Mouse (Mus musculus) G1E-ER4 (cell line): Measurements from ENCODE around the gene Itpkc. TPM values are rescaled to one million over a fixed set of nuclear protein-coding genes. Genes with fewer than 3 reads are reported as not detected.

Experiments used
- GATA1 ChIP-seq: IDR thresholded peaks from one replicate; pipeline ENCODE4 v1.8.0; 2012; ENCODE audit warnings: low read length, inconsistent platforms
- polyA plus RNA-seq: library from polyadenylated mRNA; stranded (reverse); fragments of >175 nt; gene quantifications from 2 replicates; pipeline ENCODE4 v1.2.3, GENCODE M21; 2012

The Itpkc gene
- polyA plus RNA-seq, 1 experiment: 5.7 TPM

DNA sequence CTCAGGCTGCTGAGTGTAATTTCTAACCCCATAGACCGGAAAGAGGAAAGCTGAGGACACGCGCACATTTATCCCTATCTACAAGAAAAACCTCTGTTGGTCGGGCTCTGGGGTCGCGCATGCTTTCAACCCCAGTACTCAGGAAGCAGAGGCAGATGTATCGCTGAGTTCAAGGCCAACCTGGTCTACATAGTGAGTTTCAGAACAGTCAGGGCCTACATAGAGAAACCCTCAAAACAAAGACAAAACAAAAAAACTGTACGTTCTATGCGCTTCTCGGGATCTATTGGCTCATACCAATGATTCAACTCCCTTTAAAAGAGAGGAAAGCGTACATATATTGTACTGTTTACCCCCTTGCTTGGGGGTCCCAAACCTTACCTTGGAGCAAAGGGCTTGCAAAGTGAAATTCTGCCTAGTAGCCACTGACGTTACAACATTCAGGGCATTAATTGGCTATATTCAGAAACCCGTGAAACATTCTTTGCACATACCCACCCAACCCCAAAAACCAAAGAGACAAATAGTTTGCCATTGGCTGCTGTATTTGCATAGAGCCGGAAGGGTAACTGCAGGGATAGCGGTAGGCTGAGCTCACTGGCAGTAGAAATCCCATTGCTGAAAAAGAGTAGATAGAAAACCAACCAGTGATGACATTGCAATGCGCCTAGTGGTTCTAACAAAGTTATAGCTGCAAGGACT is 49.1 kb downstream of the Itpkc start:
- no peak for TF ChIP-seq GATA1

DNA sequence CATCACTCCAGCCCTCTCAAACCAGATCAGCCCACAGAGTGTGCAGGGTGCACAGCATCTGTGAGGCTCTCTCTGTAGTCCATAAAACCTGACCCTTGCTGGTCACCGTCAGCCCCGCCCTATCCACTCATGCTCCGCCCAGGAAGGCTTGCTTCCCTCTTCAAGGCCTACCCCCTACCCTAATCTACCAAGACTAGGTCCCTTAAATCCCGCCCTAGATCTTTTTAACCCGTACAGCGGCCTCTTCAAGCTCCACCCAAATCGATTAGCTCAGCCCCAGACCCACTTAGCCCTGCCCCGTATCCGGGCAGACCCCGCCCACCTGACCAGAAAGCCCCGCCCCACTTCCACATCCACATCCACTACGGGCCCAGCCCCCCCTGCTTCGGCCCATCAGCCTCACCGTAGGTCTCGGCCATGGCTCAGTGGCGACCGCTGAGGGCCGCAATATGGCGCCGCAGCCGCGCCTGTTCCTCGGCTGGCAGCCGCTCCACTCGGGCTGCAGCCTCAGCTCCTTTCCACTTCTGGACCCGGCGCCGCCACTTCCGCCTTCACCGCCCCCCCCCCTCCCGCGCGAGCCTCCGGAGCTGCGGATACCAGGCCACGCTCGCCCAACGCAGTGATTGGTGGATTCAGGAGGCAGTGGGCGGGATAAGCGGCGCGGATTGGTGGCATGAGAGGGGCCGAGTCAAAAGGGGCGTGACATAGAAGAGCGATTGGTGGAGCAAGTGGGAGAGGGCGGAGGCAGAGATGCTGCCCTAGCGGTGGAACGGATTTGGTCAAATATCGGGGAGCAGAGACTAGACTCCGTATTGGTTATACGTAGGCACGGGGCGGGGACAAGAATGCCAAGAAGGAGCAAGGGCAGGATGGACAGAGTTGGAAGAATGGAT is 49.9 kb downstream of the Itpkc start, which contains the start of gene Rab4b:
Gene Rab4b, minus strand, starts transcription at position 573 of the 893 bp plus-strand sequence.
- no peak for TF ChIP-seq GATA1

DNA sequence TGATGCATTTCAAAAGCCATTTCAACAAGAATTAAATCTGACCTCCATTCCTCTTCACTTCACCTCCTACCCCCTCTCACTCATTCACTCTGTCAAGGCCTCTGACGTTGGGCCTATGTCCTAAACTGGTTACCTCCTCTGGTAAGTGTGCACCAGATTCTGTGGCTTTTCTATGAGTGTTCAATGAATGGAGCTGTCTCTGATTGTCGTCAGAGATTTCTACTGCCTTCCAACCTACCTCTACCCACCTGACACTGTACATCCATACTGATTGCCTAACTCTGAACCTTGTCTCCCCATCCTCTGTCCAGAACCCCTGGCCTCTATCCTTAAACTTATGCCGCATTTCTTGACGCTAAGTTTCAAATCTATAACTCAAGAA is 50.5 kb downstream of the Itpkc start:
- no peak for TF ChIP-seq GATA1

DNA sequence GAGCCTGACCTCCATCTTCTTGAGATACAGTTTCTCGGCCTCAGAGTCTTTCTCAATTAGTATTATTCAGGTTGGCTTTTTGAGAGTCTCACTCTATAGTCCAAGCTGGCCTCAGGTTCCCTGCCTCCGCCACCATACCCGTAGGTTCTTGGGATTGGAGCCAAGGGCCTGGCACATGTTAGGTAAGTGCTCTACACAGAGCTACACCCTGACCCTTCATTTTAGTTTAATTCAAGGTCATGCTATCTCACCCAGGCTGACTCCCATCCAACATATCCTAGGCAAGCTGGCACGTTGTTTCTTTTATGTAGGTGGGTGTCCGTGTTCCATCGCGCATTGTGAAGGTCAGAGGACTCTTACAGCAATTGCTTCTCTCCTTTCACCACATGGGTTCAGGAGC is 53.6 kb downstream of the Itpkc start:
- TF ChIP-seq GATA1: no peak

DNA sequence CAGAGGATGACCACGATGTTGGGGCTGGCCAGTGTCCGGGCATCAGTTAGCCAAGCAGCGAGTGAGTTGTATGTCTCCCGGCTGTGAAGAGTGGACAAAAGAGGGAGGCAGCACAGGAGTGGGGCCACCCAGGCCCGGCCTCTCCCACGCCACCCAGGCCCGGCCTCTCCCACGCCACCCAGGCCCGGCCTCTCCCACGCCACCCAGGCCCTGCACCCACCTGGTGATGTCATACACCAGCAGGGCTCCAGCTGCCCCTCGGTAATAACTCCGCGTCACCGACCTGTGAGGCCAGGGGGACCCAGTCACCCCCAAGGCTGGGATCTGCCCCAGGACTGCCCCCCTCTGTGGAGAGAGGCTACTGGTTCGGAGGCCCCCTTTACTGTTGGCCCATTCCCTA is 54.0 kb downstream of the Itpkc start:
- no peak for TF ChIP-seq GATA1

DNA sequence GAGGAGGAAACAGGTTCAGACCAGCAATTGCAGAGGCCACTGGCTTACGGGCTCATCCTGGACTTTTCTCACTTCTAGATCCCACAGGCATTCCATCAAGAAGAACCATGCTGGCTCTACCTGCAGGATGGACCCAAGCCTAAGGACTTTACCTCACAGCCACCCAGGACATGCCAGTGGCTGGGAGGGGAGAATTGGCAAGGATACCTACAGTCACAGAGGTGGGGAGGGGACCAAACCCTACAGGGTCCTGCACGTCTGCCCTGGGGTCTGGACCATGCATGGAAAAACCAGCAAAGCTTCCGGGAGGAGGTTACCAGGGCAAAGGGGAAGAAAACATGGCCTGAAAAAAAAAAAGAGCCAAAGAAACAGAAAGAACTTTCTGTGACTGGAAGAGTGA is 57.5 kb downstream of the Itpkc start:
- TF ChIP-seq GATA1: no peak

DNA sequence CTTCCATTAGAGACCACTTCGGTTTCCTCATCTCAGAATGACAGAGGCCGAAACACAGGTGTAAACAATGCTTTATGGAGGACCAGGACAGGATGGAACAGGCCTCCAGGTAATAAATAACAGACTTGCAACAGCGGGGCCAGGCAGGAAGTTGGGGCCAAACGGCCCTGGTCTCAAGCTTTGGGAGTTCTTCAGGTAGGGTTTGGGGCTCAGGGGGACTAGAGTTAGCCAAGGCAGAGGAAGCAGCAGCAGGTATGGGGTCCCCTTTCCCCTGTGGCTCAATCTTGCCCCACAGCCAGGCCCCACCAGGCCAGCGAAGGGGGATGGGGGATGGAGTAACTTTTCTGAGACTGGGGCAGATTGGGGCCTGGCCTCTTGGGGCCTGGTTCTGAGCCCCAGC is 60.1 kb downstream of the Itpkc start:
- no peak for TF ChIP-seq GATA1

DNA sequence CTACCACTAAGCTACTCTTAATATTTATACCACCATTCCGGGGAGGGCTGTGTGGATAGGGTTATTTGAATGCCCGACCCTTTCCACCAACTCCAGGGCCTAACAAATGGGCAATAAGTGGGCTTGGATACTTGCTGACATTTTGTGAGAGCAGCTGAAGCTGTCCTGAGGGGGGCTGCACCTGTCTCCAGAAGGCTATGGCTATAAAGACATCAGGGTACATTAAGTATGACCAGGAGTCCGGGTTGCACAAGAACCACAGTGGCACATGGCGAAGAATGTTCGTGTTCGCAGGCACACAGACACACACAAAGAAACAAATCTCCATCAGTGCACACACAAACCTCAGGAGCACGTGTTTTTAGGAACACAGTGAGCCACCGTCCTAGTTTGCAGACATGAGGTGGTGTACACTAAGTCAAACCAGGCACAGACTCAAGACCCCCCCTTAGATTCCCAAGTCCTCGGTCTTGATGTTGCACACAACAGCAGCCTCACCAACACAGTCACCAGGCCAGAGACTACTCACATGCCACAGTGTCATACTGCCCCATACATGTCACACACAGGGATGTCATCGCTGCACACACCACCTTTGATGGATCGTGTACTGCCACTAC is 60.9 kb downstream of the Itpkc start:
- no peak for TF ChIP-seq GATA1

DNA sequence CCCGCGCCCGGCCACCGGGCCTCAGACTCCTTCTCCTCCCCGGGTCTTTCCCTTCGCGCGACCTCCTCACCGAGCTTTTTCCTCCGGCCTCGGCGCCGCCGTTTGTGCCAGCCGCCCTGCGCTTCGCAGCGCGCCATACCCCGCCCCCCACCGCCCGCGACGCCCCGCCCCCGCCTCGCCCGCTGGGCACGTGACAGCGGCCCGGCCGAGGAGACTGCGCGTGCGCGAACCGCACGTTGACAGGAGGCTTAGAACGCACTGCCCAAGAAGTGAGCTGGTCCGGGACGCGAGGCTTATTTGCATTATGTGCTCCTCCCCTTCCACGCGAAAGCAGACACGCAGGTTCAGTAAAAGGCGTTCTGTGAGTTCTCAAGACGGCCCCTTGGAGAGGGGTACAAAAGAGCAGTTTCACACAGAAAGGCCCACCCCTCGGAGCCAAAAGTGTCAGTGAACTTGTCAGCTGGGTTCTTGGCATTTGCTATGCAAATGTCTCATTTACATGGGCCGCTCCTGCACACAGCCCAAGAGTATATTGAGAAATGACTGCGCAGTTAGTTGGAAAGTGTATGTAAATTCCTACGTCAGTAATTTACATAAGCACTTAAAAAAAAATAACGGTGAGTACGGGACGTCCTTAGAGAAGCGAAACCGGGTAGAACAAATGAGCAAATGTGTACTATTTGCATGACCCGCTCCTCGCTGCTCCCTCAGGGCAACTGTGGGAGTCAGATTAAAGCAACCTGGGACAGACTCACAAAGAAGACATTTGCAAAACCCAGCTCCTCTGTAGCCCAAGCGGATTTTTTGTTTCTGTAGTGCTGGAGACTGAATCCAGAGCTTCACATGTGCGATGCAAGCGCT is 61.6 kb downstream of the Itpkc start, which contains the start of gene Egln2:
Gene Egln2, minus strand, starts transcription at position 189 of the 861 bp plus-strand sequence.
- TF ChIP-seq GATA1: no peak

DNA sequence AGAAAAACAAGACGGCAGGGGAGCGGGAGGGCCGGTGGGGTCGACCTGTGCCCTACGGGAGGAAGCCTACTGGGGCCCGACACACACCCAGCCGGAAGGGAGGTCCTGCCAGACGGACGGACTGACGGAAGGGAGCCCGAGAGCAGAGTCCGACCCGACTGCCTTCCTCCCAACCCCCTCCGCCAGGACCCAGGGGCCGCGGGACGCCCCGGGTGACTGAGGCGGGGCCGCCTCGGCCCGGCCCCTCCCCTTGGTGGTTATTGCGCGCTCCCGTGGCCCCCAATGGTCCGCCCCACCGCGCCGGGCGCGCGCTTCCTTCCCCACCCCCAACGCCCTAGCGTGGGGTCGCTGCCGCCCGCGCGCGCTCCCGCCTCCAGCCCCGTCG is 62.2 kb downstream of the Itpkc start:
- no peak for TF ChIP-seq GATA1

DNA sequence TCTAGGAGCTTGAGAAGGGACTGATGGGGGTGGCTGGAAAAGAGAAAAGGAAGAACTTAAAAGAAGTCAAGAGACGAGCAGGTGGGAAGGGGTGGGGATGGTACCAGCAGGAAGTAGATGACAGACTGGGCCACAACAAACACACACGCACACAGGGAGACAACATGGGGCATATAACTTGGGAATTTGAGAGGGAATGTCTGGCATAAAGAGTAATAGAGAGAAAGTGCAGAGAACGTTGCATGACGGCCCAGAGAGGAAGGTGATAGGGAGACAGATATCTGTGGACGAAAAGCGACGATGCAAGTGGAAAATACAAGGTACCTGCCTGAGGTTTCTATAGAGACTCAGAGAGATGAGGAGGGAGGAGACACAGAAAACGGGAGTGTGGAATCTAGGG is 62.8 kb downstream of the Itpkc start:
- no peak for TF ChIP-seq GATA1

DNA sequence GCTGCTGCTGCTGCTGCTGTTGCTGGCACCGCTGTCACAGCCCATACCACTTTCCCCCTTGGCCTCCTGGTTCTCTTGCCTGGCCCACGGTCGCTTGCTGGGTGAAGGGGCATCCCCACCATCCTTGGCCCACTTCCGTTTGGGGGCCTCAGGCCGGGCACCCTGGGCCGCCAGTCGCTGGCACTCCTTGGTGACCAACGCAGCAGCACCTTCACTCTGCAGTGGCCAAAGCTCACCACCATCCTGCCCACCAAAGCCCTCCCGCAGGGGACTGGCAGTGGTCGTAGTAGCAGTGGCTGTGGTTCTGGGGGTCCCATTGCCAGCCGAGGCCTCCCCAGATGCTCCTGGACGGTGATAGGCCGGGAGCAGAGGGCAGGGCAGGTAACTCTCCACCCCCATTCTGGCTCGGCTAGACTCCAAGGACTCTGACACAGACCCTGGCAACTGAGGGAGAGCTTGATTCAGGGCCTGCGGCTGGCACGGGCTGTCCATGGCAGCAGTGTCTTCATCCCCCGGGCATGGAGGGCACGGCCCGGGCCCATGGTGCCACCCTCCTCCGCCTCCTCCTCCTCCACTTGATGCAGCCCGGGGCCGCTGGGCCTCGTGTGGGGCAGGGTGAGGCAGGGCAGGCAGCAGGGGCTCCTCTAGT is 63.3 kb downstream of the Itpkc start:
- TF ChIP-seq GATA1: no peak

DNA sequence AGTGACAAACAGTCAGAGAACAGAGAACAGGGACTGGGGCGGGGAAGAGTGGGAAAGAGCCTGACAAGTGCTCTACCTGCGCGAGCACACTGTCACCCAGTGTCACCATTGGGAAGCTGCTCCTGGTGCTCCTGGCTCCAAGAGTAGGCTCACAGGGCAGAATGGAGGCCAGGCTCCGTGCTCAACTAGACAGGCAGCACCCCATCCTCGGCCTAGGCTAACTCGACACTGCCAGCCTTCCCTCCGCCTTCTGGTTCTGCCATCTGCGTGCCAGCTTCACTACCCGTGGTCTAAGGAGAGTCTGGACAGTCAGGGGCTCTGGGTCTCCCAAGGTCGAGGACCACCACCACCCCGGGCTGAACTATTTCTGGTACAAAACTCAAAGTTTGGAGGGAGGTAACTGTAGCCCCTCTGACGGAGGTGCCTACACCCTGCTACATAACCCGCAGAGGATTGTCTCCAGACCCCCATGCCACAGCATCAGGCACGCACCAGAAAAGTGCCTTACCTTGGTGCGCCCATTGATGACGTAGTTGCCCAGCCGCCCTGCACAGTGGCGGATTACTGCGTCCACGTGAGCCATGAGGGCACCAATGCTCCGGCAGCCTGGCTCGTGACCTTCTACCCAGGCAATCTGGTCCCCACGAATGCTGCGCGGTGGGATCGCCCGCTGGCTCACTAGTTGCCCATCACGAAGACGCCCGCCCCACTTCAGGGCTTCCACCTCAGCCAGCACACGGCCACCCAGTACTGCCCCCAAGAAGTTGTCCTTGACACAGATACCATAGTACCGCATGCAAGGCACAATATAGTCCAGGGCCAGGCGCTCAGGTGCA is 64.1 kb downstream of the Itpkc start:
- no peak for TF ChIP-seq GATA1

DNA sequence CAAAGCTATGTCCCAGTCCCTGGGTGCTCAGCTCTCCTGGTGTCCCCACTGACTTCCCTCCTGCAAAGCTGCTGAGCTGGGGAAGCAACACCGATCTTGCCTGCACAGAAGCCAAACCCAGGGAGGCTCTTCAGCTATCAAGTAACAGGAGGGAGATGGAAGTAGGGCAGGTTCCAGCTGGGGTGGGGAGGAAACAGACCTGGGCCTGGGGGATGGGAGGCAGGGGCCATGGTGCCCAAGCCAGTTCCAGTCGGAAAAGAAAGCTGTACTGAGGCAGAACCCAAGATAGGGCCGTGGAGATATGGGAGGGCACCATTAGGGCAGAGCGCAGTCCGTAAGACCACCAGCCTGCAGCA is 65.0 kb downstream of the Itpkc start:
- TF ChIP-seq GATA1: no peak
